Mouse (Mus musculus): Measurements from ENCODE around the gene Klhl31. TPM values are rescaled to one million over a fixed set of nuclear protein-coding genes. Genes with fewer than 3 reads are reported as not detected.

Gene Klhl31
- polyA plus RNA-seq (2015; fragmentation: Nextera tagmentation; extraction: Ambion mirVana), result 0.10 and 0.17 TPM in 2 replicates

- H3K4me2 ChIP-seq (ENCODE audit: low read depth, low read length), result no peak within 1 kb of the TSS
- H3K9me3 ChIP-seq (ENCODE audit: control insufficient read depth, low read length), result no peaks in the 10 kb centered on the region
- no peaks in the 10 kb centered on the region; the same call in 1 of the 2 replicates for H3K4me1 ChIP-seq (ENCODE audit: control insufficient read depth, insufficient read depth, low read length)
- no peak within 1 kb of the TSS for H3K4me3 ChIP-seq (ENCODE audit: low read length)
- 38% methylated on average over 10 of the region's 10 CpGs for WGBS
- H3K27me3 ChIP-seq (replicated peaks; ENCODE audit: control insufficient read depth, insufficient read depth, low read length), result no peaks in the 10 kb centered on the region
- ATAC-seq, result no peak
- H3K36me3 ChIP-seq (ENCODE audit: control insufficient read depth, insufficient read depth, low read length), result no peaks in the 10 kb centered on the region
- H3K9ac ChIP-seq (ENCODE audit: low read depth, low read length), result no peak within 1 kb of the TSS
- H3K27ac ChIP-seq (ENCODE audit: low read length), result no peak within 1 kb of the TSS
Measured at GRCm38 (mm10) chr9:77636450-77636951, at the start of gene Klhl31. Gene Klhl31 (plus strand): TSS chr9:77636500.

- H3K9ac ChIP-seq (ENCODE audit: low read depth, low read length), result no peak overlapping the region
- H3K27me3 ChIP-seq (replicated peaks; ENCODE audit: control insufficient read depth, insufficient read depth, low read length), result no peaks in the 10 kb centered on the region
- no peaks in the 10 kb centered on the region for H3K9me3 ChIP-seq (ENCODE audit: control insufficient read depth, low read length)
- WGBS, result 65% methylated on average over 6 of the region's 6 CpGs
- H3K4me3 ChIP-seq (ENCODE audit: low read length), result no peak overlapping the region
- H3K4me2 ChIP-seq (ENCODE audit: low read depth, low read length), result no peak overlapping the region
- H3K4me1 ChIP-seq (ENCODE audit: control insufficient read depth, insufficient read depth, low read length), result no peaks in the 10 kb centered on the region
- no peak overlapping the region for H3K27ac ChIP-seq (ENCODE audit: low read length)
- no peaks in the 10 kb centered on the region for H3K36me3 ChIP-seq (ENCODE audit: control insufficient read depth, insufficient read depth, low read length)
- no peak for ATAC-seq
Measured at GRCm38 (mm10) chr9:77586806-77587591, 49.3 kb upstream of the Klhl31 start.

- ATAC-seq, result no peak
- Histone ChIP-seq H3K36me3 (ENCODE audit: control insufficient read depth, insufficient read depth, low read length) (no peaks in the 10 kb centered on the region), H3K4me1 (ENCODE audit: control insufficient read depth, insufficient read depth, low read length) (no peaks in the 10 kb centered on the region), H3K4me3 (ENCODE audit: low read length) (no peak overlapping the region), H3K27ac (ENCODE audit: low read length) (no peak overlapping the region), H3K9ac (ENCODE audit: low read depth, low read length) (no peak overlapping the region), H3K4me2 (ENCODE audit: low read depth, low read length) (no peak overlapping the region), H3K27me3 (replicated peaks; ENCODE audit: control insufficient read depth, insufficient read depth, low read length) (no peaks in the 10 kb centered on the region), H3K9me3 (ENCODE audit: control insufficient read depth, low read length) (no peaks in the 10 kb centered on the region)
- WGBS, result 87% methylated on average over 7 of the region's 7 CpGs
Measured at GRCm38 (mm10) chr9:77587616-77588015, 48.7 kb upstream of the Klhl31 start.

- H3K4me1 ChIP-seq (ENCODE audit: control insufficient read depth, insufficient read depth, low read length), result no peaks in the 10 kb centered on the region
- 43% methylated on average over 2 of the region's 2 CpGs for WGBS
- H3K27me3 ChIP-seq (replicated peaks; ENCODE audit: control insufficient read depth, insufficient read depth, low read length), result no peaks in the 10 kb centered on the region
- H3K4me3 ChIP-seq (ENCODE audit: low read length), result no peak overlapping the region
- no peak for ATAC-seq
- no peak overlapping the region for H3K9ac ChIP-seq (ENCODE audit: low read depth, low read length)
- H3K36me3 ChIP-seq (ENCODE audit: control insufficient read depth, insufficient read depth, low read length), result no peaks in the 10 kb centered on the region
- H3K9me3 ChIP-seq (ENCODE audit: control insufficient read depth, low read length), result no peaks in the 10 kb centered on the region
- no peak overlapping the region for H3K27ac ChIP-seq (ENCODE audit: low read length)
- H3K4me2 ChIP-seq (ENCODE audit: low read depth, low read length), result no peak overlapping the region
Measured at GRCm38 (mm10) chr9:77589496-77589895, 46.8 kb upstream of the Klhl31 start.

- H3K4me1 ChIP-seq (ENCODE audit: control insufficient read depth, insufficient read depth, low read length), result no peaks in the 10 kb centered on the region
- H3K4me3 ChIP-seq (ENCODE audit: low read length), result no peak overlapping the region
- H3K9ac ChIP-seq (ENCODE audit: low read depth, low read length), result no peak overlapping the region
- no peak overlapping the region for H3K27ac ChIP-seq (ENCODE audit: low read length)
- no peak overlapping the region for H3K4me2 ChIP-seq (ENCODE audit: low read depth, low read length)
- no peaks in the 10 kb centered on the region for H3K36me3 ChIP-seq (ENCODE audit: control insufficient read depth, insufficient read depth, low read length)
- H3K27me3 ChIP-seq (replicated peaks; ENCODE audit: control insufficient read depth, insufficient read depth, low read length), result no peaks in the 10 kb centered on the region
- ATAC-seq, result no peak
- no peaks in the 10 kb centered on the region for H3K9me3 ChIP-seq (ENCODE audit: control insufficient read depth, low read length)
- WGBS, result 61% methylated on average over 4 of the region's 4 CpGs
Measured at GRCm38 (mm10) chr9:77592423-77592822, 43.9 kb upstream of the Klhl31 start.

GRCm38 (mm10) chr9:77595006-77595626 is 41.2 kb upstream of the Klhl31 start:
- H3K4me1 ChIP-seq (ENCODE audit: control insufficient read depth, insufficient read depth, low read length), result no peaks in the 10 kb centered on the region
- no peaks in the 10 kb centered on the region for H3K27me3 ChIP-seq (replicated peaks; ENCODE audit: control insufficient read depth, insufficient read depth, low read length)
- H3K9me3 ChIP-seq (ENCODE audit: control insufficient read depth, low read length), result no peaks in the 10 kb centered on the region
- H3K4me2 ChIP-seq (ENCODE audit: low read depth, low read length), result no peak overlapping the region
- no peak overlapping the region for H3K4me3 ChIP-seq (ENCODE audit: low read length)
- no peaks in the 10 kb centered on the region for H3K36me3 ChIP-seq (ENCODE audit: control insufficient read depth, insufficient read depth, low read length)
- H3K9ac ChIP-seq (ENCODE audit: low read depth, low read length), result no peak overlapping the region
- WGBS, result 60% methylated on average over 12 of the region's 12 CpGs
- no peak for ATAC-seq
- no peak overlapping the region for H3K27ac ChIP-seq (ENCODE audit: low read length)

- no peak overlapping the region for H3K27ac ChIP-seq (ENCODE audit: low read length)
- no peak overlapping the region for H3K9ac ChIP-seq (ENCODE audit: low read depth, low read length)
- H3K4me2 ChIP-seq (ENCODE audit: low read depth, low read length), result no peak overlapping the region
- H3K9me3 ChIP-seq (ENCODE audit: control insufficient read depth, low read length), result no peaks in the 10 kb centered on the region
- no peaks in the 10 kb centered on the region for H3K36me3 ChIP-seq (ENCODE audit: control insufficient read depth, insufficient read depth, low read length)
- H3K27me3 ChIP-seq (replicated peaks; ENCODE audit: control insufficient read depth, insufficient read depth, low read length), result no peaks in the 10 kb centered on the region
- H3K4me1 ChIP-seq (ENCODE audit: control insufficient read depth, insufficient read depth, low read length), result no peaks in the 10 kb centered on the region
- no peak for ATAC-seq
- no peak overlapping the region for H3K4me3 ChIP-seq (ENCODE audit: low read length)
- 33% methylated on average over 7 of the region's 7 CpGs for WGBS
Measured at GRCm38 (mm10) chr9:77596355-77596754, 39.9 kb upstream of the Klhl31 start.

GRCm38 (mm10) chr9:77598560-77598959 is 37.7 kb upstream of the Klhl31 start:
- Histone ChIP-seq H3K27me3 (replicated peaks; ENCODE audit: control insufficient read depth, insufficient read depth, low read length) (no peaks in the 10 kb centered on the region), H3K9ac (ENCODE audit: low read depth, low read length) (no peak overlapping the region), H3K4me1 (ENCODE audit: control insufficient read depth, insufficient read depth, low read length) (no peaks in the 10 kb centered on the region), H3K4me2 (ENCODE audit: low read depth, low read length) (no peak overlapping the region), H3K9me3 (ENCODE audit: control insufficient read depth, low read length) (no peaks in the 10 kb centered on the region), H3K4me3 (ENCODE audit: low read length) (no peak overlapping the region), H3K27ac (ENCODE audit: low read length) (no peak overlapping the region), H3K36me3 (ENCODE audit: control insufficient read depth, insufficient read depth, low read length) (no peaks in the 10 kb centered on the region)
- WGBS, result 51% methylated on average over 3 of the region's 3 CpGs
- ATAC-seq, result no peak

GRCm38 (mm10) chr9:77602302-77603266 is 33.7 kb upstream of the Klhl31 start:
- no peak overlapping the region for H3K9ac ChIP-seq (ENCODE audit: low read depth, low read length)
- no peaks in the 10 kb centered on the region for H3K27me3 ChIP-seq (replicated peaks; ENCODE audit: control insufficient read depth, insufficient read depth, low read length)
- H3K4me3 ChIP-seq (ENCODE audit: low read length), result no peak overlapping the region
- no peak overlapping the region for H3K27ac ChIP-seq (ENCODE audit: low read length)
- ATAC-seq, result no peak
- no peaks in the 10 kb centered on the region for H3K4me1 ChIP-seq (ENCODE audit: control insufficient read depth, insufficient read depth, low read length)
- H3K36me3 ChIP-seq (ENCODE audit: control insufficient read depth, insufficient read depth, low read length), result no peaks in the 10 kb centered on the region
- no peaks in the 10 kb centered on the region for H3K9me3 ChIP-seq (ENCODE audit: control insufficient read depth, low read length)
- 77% methylated on average over 10 of the region's 10 CpGs for WGBS
- no peak overlapping the region for H3K4me2 ChIP-seq (ENCODE audit: low read depth, low read length)

Measured in intestine, embryonic 16.5 days (tissue).